Mouse (Mus musculus) neural tube, embryonic 11.5 days (tissue): Measurements from ENCODE around the gene Arhgap28. TPM values are rescaled to one million over a fixed set of nuclear protein-coding genes. Genes with fewer than 3 reads are reported as not detected.

ENCODE experiments used
- ATAC-seq: fragments of 200-750 bp; cut with Nextera tagmentation; 2 replicates; pipeline ENCODE4 v1.8.0; 2017; ENCODE audit warnings: moderate number of reproducible peaks, mild to moderate bottlenecking, moderate TSS enrichment, moderate library complexity; ENCODE audit not compliant: insufficient read depth, low FRiP score, low TSS enrichment
- DNase-seq: peaks from one replicate; pipeline ENCODE4 v3.0.0-alpha.2; 2015; ENCODE audit warnings: low spot score
- H3K27ac ChIP-seq: fragments of 300-500 bp; sonication (generic); 2 replicates; pipeline ENCODE4 v1.5.1; 2014; ENCODE audit warnings: low read depth, mild to moderate bottlenecking, low read length
- H3K27me3 ChIP-seq: fragments of 300-500 bp; sonication (generic); 2 replicates; pipeline ENCODE4 v1.6.1; 2014; ENCODE audit warnings: mild to moderate bottlenecking, low read length, mixed read lengths; ENCODE audit not compliant: control insufficient read depth, insufficient read depth
- H3K36me3 ChIP-seq: fragments of 300-500 bp; sonication (generic); 2 replicates; pipeline ENCODE4 v1.6.1; 2014; ENCODE audit warnings: mild to moderate bottlenecking, low read length, moderate library complexity, mixed read lengths; ENCODE audit not compliant: control insufficient read depth, insufficient read depth
- H3K4me1 ChIP-seq: fragments of 300-500 bp; sonication (generic); 2 replicates; pipeline ENCODE4 v1.6.1; 2014; ENCODE audit warnings: low read length, mixed read lengths; ENCODE audit not compliant: control insufficient read depth, insufficient read depth
- H3K4me2 ChIP-seq: fragments of 300-500 bp; sonication (generic); 2 replicates; pipeline ENCODE4 v1.6.1; 2014; ENCODE audit warnings: low read depth, mild to moderate bottlenecking, moderate library complexity
- H3K4me3 ChIP-seq: fragments of 300-500 bp; sonication (generic); 2 replicates; pipeline ENCODE4 v1.5.1; 2014; ENCODE audit warnings: low read depth, low read length
- H3K9ac ChIP-seq: fragments of 300-500 bp; sonication (generic); 2 replicates; pipeline ENCODE4 v1.6.1; 2014; ENCODE audit warnings: mild to moderate bottlenecking, low read length
- H3K9me3 ChIP-seq: fragments of 300-500 bp; sonication (generic); 2 replicates; pipeline ENCODE4 v1.6.1; 2016; ENCODE audit warnings: low read length; ENCODE audit not compliant: control insufficient read depth
- WGBS: fragments of 180-500 bp; shearing (Covaris S2); extraction: QIAGEN DNeasy Blood & Tissue Kit; methylation state at CpG from one replicate; pipeline ENCODE4 v1.1.7; 2014; 5-methylcytosine and 5-hydroxymethylcytosine counted together
- polyA plus RNA-seq: library from polyadenylated mRNA; unstranded; fragments of >200 nt; fragmentation: Nextera tagmentation; extraction: Ambion mirVana; gene quantifications from 2 replicates; pipeline ENCODE4 v1.2.1, GENCODE M21; 2014

Gene Arhgap28
- polyA plus RNA-seq, 1 experiment from 2014 or later = 47.9 TPM

GRCm38 (mm10) chr17:67837351-67838090 is 166.4 kb downstream of the Arhgap28 start:
- 64% methylated on average over 17 of the region's 17 CpGs for WGBS
- Histone ChIP-seq H3K4me3 (no peak overlapping the region), H3K36me3 (no peaks in the 10 kb centered on the region), H3K4me2 (no peak overlapping the region), H3K9ac (no peak overlapping the region), H3K27ac (no peak overlapping the region), H3K27me3 (no peaks in the 10 kb centered on the region), H3K4me1 (no peaks in the 10 kb centered on the region), H3K9me3 (no peaks in the 10 kb centered on the region)
- ATAC-seq = no peak
- DNase-seq = peak; percentile 79

DNA sequence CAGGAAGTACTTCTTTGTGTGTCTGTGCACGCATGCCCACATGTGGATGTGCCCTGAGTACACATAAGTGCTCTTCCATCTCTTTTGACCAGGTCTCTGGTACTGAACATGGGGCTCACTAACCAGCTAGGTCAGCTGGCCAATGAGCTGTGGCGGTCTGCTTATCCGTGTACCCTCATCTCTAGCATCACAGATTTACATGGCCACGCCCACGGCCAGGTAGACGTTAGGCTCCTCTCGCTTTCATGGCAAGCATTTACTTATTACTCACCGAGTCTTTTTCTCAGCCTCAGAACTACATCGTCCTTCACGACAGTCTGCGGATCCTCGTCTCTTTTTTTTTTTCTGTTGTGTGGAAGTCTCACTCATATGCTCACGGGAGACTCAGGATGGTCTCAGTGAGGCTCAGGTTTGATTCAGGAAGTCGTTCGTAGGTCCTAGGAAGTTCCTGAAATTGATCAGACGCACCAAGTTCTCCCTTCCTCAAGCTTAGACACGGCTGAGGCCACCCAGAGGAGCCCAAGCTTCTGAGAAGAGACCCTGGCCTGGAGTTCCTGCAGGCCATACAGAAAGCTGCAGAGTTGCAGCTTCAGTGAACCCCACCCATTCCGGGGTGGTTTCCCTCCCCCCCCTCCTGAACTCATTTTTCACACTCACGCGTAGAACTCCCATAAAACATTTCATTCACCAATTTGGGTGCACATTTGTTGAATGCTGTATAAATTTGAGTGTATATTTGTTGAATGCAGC is 167.6 kb downstream of the Arhgap28 start:
- H3K9ac ChIP-seq = no peak overlapping the region
- ATAC-seq = no peak
- no peak overlapping the region for H3K4me2 ChIP-seq
- H3K36me3 ChIP-seq = no peaks in the 10 kb centered on the region
- WGBS = 94% methylated on average over 20 of the region's 20 CpGs
- no peaks in the 10 kb centered on the region for H3K9me3 ChIP-seq
- H3K27ac ChIP-seq = no peak overlapping the region
- no peaks in the 10 kb centered on the region for H3K4me1 ChIP-seq
- H3K4me3 ChIP-seq = no peak overlapping the region
- no peaks in the 10 kb centered on the region for H3K27me3 ChIP-seq
- DNase-seq = no peak

DNA sequence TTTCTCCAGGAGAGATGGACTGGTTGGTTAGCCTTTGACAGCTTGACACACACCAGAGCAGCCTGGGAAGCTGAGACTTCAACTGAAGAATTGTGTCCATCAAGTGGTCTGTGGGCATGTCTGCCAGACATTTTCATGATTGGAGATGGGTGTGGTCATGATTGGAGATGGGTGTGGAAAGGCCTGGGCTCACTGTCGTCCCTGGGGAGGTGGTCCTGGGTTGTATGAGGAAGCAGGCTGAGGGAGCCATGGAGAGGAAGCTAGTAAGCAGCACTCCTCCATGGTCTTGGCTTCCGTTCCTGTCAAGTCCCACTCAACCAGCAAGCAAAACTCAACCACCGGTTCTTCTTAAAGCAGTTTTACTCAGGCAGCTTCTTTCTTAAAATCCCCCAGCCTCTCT is 176.5 kb downstream of the Arhgap28 start:
- Histone ChIP-seq H3K9ac (no peak overlapping the region), H3K4me1 (no peaks in the 10 kb centered on the region), H3K4me2 (no peak overlapping the region), H3K27me3 (no peaks in the 10 kb centered on the region), H3K36me3 (no peaks in the 10 kb centered on the region; the same call in 1 of the 2 replicates), H3K27ac (no peak overlapping the region), H3K4me3 (no peak overlapping the region), H3K9me3 (no peaks in the 10 kb centered on the region)
- DNase-seq = no peak
- WGBS = 85% methylated on average over 3 of the region's 3 CpGs
- no peak for ATAC-seq

DNA sequence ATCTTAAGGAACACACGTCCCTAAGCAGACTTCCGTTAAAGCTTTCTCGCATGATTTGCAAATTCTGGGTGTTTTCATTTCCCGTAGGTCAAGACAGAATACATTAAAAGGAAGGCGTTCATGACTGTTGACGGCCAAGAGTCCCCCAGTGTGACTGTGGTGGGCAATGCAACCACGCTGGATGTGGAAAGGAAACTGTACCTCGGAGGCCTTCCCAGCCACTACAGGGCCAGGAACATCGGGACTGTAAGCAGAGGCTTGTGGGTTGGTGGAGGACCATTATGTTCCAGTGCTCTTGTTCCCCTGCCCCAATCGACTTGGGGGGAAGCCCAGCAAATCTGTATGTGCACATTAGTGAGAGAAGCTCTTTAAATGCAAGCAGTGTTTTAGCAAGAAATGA is 187.0 kb downstream of the Arhgap28 start:
- ATAC-seq = no peak
- no peak overlapping the region for H3K4me2 ChIP-seq
- no peaks in the 10 kb centered on the region for H3K9me3 ChIP-seq
- peaks cover 19% of the 10 kb centered on the region for H3K36me3 ChIP-seq
- no peaks in the 10 kb centered on the region for H3K27me3 ChIP-seq
- H3K4me3 ChIP-seq = no peak overlapping the region
- 92% methylated on average over 10 of the region's 10 CpGs for WGBS
- H3K4me1 ChIP-seq = no peaks in the 10 kb centered on the region
- no peak overlapping the region for H3K9ac ChIP-seq
- DNase-seq = no peak
- H3K27ac ChIP-seq = no peak overlapping the region

DNA sequence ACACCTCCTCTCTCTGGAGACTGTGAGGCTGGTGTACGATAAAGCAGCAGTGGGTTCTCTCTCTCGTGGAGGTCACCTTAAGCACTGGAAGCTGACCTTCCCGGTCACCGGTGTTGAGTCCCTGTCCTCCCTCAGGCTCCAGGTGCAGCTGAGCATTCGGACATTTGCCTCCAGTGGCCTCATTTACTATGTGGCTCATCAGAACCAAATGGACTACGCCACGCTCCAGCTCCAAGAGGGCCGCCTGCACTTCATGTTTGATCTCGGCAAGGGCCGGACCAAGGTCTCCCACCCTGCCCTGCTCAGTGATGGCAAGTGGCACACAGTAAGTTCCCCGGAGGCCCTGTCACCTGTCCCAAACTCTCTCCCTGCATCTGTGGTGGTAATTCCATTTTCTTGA is 188.2 kb downstream of the Arhgap28 start:
- Histone ChIP-seq H3K27me3 (no peaks in the 10 kb centered on the region), H3K4me2 (no peak overlapping the region), H3K4me1 (no peaks in the 10 kb centered on the region), H3K9ac (no peak overlapping the region), H3K27ac (no peak overlapping the region), H3K36me3 (peaks cover 19% of the 10 kb centered on the region), H3K9me3 (no peaks in the 10 kb centered on the region), H3K4me3 (no peak overlapping the region)
- DNase-seq = no peak
- WGBS = 95% methylated on average over 11 of the region's 11 CpGs
- ATAC-seq = no peak

GRCm38 (mm10) chr17:67813666-67814065 is 190.3 kb downstream of the Arhgap28 start:
- peaks cover 23% of the 10 kb centered on the region for H3K36me3 ChIP-seq

DNA sequence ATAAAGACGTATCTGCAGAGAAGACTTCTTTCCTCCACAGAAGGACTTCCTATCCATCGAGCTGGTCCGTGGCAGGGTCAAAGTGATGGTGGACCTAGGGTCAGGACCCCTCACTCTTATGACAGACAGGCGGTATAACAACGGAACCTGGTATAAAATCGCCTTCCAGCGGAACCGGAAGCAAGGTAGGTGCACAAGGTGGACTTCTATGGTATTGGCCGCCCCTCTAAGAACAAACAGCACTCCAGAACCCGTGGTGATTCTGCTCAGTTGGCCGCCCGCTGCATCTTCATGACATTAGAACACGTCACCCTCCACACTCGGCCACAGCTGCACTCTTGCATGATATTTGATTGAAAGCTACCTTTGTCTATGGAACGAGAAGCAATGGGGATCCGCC is 194.7 kb downstream of the Arhgap28 start:
- Histone ChIP-seq H3K27ac (no peak overlapping the region), H3K9me3 (no peaks in the 10 kb centered on the region), H3K4me3 (no peak overlapping the region), H3K4me1 (no peaks in the 10 kb centered on the region), H3K9ac (no peak overlapping the region), H3K4me2 (no peak overlapping the region), H3K36me3 (peaks cover 14% of the 10 kb centered on the region; the same call in 1 of the 2 replicates), H3K27me3 (no peaks in the 10 kb centered on the region)
- DNase-seq (no peak), ATAC-seq (no peak)
- WGBS = 94% methylated on average over 16 of the region's 16 CpGs

More at GRCm38 (mm10) chr17:67813666-67814065, 190.3 kb downstream of the Arhgap28 start:
- no peak overlapping the region for H3K4me2 ChIP-seq
- H3K27ac ChIP-seq = no peak overlapping the region
- H3K9me3 ChIP-seq = no peaks in the 10 kb centered on the region
- H3K27me3 ChIP-seq = no peaks in the 10 kb centered on the region
- ATAC-seq (no peak), DNase-seq (no peak)
- H3K4me1 ChIP-seq = no peaks in the 10 kb centered on the region
- H3K4me3 ChIP-seq = no peak overlapping the region
- 90% methylated on average over 6 of the region's 6 CpGs for WGBS
- no peak overlapping the region for H3K9ac ChIP-seq
